Mouse (Mus musculus) kidney, postnatal 0 days (tissue): ENCODE results near the gene Vps52. TPM values are rescaled to one million over a fixed set of nuclear protein-coding genes. Genes with fewer than 3 reads are reported as not detected.

Experiments used
- ATAC-seq: fragments of 200-750 bp; cut with Nextera tagmentation; replicated peaks from 2 replicates; pipeline ENCODE4 v1.8.0; 2017; ENCODE audit warnings: low read depth, moderate number of reproducible peaks, moderate TSS enrichment, moderate library complexity; ENCODE audit not compliant: low FRiP score
- DNase-seq: peaks from one replicate; pipeline ENCODE4 v3.0.0-alpha.2; 2016; ENCODE audit warnings: low spot score
- H3K27ac ChIP-seq: fragments of 300-500 bp; sonication (generic); 2 replicates; pipeline ENCODE4 v1.5.1; 2014; ENCODE audit warnings: mild to moderate bottlenecking
- H3K27me3 ChIP-seq: fragments of 300-500 bp; sonication (generic); 2 replicates; pipeline ENCODE4 v1.6.1; 2014; ENCODE audit warnings: low read length, mixed read lengths; ENCODE audit not compliant: insufficient read depth
- H3K36me3 ChIP-seq: fragments of 300-500 bp; sonication (generic); 2 replicates; pipeline ENCODE4 v1.6.1; 2014; ENCODE audit warnings: low read length, mixed read lengths; ENCODE audit not compliant: insufficient read depth
- H3K4me1 ChIP-seq: fragments of 300-500 bp; sonication (generic); replicated peaks from 2 replicates; pipeline ENCODE4 v1.6.1; 2014; ENCODE audit warnings: antibody characterized with exemption, low read length, mixed read lengths; ENCODE audit not compliant: insufficient read depth
- H3K4me2 ChIP-seq: fragments of 300-500 bp; sonication (generic); 2 replicates; pipeline ENCODE4 v1.6.1; 2014; ENCODE audit warnings: mild to moderate bottlenecking, low read length, moderate library complexity, mixed read lengths
- H3K4me3 ChIP-seq: fragments of 300-500 bp; sonication (generic); replicated peaks from 2 replicates; pipeline ENCODE4 v1.5.1; 2014; ENCODE audit warnings: low read depth, low read length
- H3K9ac ChIP-seq: fragments of 300-500 bp; sonication (generic); 2 replicates; pipeline ENCODE4 v1.6.1; 2014; ENCODE audit warnings: low read depth, low read length
- H3K9me3 ChIP-seq: fragments of 300-500 bp; sonication (generic); replicated peaks from 2 replicates; pipeline ENCODE4 v1.6.1; 2016; ENCODE audit warnings: low read length, inconsistent platforms, mixed read lengths
- CTCF ChIP-seq: IDR thresholded peaks from 2 replicates; pipeline ENCODE4 v1.5.1; 2016; ENCODE audit warnings: antibody characterized with exemption, low read depth, mild to moderate bottlenecking, moderate library complexity
- WGBS: fragments of 180-500 bp; shearing (Covaris S2); extraction: QIAGEN DNeasy Blood & Tissue Kit; methylation state at CpG from one replicate; pipeline ENCODE4 v1.1.7; 2014; 5-methylcytosine and 5-hydroxymethylcytosine counted together
- polyA plus RNA-seq: library from polyadenylated mRNA; unstranded; fragments of >200 nt; fragmentation: Nextera tagmentation; extraction: Ambion mirVana; gene quantifications from 2 replicates; pipeline ENCODE4 v1.2.1, GENCODE M21; 2015

Vps52 gene
- polyA plus RNA-seq, 1 experiment from 2014 or later, result 37.7 TPM

DNA sequence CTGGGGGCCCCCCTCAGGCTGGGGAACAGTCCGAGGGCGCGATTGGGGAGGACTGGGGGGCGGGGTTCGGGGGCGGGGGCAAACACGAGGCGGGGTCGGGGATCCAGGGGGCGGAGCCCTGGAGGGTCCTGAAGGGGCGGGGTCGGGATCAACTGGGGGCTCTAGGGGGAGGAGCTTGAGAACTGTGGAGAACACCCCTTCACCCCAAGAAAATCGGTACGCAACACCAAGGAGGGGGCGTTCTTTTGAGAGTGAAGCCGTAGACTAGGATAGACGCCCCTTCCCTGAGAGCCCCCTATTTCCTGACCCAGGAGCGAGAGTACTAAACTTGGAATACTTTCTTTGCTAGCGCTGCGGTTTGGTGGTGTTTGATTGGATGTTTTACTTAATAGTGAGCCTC lies 39.3 kb upstream of the Vps52 start:
- peaks cover 27% of the 10 kb centered on the region for H3K36me3 ChIP-seq
- WGBS, result under 1% methylated on average over 13 of the region's 20 CpGs
- no peak for ATAC-seq

DNA sequence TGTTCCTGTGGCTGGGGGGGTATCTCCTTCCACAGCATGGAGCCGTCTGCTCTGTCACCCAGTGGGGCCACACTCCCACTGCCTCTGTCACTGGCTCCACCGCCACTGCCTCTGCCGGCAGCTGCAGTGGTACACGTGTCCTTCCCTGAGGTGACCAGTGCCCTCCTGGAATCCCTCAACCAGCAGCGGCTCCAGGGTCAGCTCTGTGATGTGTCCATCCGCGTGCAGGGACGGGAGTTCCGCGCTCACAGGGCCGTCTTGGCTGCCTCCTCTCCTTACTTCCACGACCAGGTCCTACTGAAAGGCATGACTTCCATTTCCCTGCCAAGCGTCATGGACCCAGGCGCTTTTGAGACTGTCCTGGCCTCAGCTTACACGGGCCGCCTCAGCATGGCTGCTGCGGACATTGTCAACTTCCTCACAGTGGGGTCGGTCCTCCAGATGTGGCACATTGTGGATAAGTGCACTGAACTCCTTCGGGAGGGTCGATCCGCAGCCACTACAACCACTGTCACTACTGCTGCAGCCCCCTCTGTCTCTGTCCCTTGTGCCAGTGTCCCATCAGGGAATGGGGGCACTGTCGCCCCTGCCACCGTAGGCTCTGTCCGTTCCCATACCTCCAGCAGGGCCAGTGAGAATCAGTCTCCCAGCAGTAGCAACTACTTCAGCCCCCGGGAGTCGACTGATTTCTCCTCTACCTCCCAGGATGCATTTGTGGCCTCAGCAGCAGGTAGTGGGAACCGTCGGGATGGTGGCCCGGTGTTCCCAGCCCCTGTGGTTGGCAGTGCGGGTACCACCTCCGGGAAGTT lies 38.6 kb upstream of the Vps52 start:
- H3K27me3 ChIP-seq, result no peaks in the 10 kb centered on the region
- peak overlapping the region; percentile 69 for H3K9ac ChIP-seq
- no peak overlapping the region for H3K27ac ChIP-seq
- peaks cover 6% of the 10 kb centered on the region for H3K4me1 ChIP-seq
- WGBS, result 68% methylated on average over 31 of the region's 31 CpGs
- H3K36me3 ChIP-seq, result peaks cover 20% of the 10 kb centered on the region
- ATAC-seq (no peak), DNase-seq (no peak)
- H3K4me2 ChIP-seq, result peak overlapping the region; percentile 70
- peak overlapping the region; percentile 63 for H3K4me3 ChIP-seq
- H3K9me3 ChIP-seq, result no peaks in the 10 kb centered on the region
- TF ChIP-seq CTCF, result no peak

More for the DNA sequence above, 39.3 kb upstream of the Vps52 start:
- H3K9me3 ChIP-seq, result no peaks in the 10 kb centered on the region
- DNase-seq, result peak; percentile 70
- TF ChIP-seq CTCF, result no peak
- H3K4me3 ChIP-seq, result peak overlapping the region; percentile 63
- peaks cover 12% of the 10 kb centered on the region for H3K4me1 ChIP-seq
- peak overlapping the region; percentile 82 for H3K27ac ChIP-seq
- H3K4me2 ChIP-seq, result peak overlapping the region; percentile 70
- H3K27me3 ChIP-seq, result no peaks in the 10 kb centered on the region
- peak overlapping the region; percentile 69 for H3K9ac ChIP-seq

DNA sequence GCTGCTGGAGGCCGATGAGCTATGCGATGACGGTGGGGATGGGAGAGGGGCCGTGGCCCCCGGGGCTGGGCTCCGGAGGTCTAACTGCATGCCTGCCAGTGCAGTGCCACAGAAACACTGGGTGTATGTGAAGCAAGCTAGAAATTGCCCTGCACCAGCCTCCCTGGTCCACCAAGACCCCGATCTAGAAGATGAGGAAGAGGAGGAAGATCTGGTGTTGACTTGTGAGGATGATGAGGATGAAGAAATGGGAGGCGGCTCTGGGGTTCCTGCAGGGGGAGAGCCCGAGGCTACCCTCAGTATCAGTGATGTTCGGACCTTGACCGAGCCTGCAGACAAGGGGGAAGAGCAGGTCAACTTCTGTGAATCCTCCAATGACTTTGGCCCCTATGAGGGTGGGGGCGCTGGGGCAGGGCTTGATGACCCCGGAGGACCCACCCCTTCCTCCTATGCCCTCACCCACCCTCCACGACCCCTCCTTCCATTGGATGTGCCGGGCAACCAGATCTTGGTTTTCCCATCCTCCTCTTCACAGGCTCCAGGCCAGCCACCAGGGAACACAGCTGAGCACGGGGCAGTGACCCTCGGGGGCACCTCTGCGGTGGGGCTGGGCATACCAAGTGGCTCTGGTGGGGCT lies 37.8 kb upstream of the Vps52 start:
- Histone ChIP-seq H3K9me3 (no peaks in the 10 kb centered on the region), H3K27ac (no peak overlapping the region), H3K27me3 (no peaks in the 10 kb centered on the region), H3K4me1 (peaks cover 6% of the 10 kb centered on the region), H3K4me2 (no peak overlapping the region), H3K4me3 (no peak overlapping the region), H3K36me3 (peaks cover 15% of the 10 kb centered on the region), H3K9ac (no peak overlapping the region)
- 82% methylated on average over 18 of the region's 18 CpGs for WGBS
- no peak for ATAC-seq
- DNase-seq, result no peak
- no peak for TF ChIP-seq CTCF

DNA sequence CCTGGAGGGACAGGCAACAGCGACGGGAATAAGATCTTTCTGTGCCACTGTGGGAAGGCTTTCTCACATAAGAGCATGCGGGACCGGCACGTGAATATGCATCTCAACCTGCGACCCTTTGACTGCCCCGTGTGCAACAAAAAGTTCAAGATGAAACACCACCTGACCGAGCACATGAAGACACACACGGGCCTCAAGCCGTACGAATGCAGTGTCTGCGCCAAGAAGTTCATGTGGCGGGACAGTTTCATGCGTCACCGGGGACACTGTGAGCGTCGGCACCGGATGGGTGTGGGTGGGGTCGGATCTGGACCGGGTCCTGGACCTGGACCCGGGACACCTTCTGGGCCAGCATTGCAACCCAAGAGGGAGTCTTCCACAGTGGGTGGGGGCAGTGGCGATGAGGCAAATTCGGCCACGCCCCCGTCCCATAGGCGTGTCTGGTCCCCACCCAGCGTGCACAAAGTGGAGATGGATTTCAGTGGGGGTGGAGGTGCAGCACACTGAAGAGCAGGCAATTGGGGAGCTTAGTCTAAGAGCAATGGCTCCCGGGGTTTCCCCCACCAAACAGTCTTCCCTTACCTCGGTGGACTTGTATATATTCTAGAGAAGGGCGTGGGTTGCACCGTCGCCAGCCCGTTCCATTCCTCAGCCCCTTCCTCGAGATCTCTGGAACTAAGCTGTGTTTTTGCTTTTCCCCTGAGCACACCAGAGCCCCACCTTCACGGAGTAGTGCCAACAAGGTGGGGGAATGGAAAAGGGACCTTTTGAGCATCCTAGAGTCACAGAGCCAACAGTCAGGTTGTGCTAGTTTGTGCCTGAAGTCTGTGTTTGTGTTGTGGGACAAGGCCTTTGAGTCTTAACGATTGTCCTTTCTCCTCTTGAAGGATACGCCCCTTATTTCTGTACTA lies 37.1 kb upstream of the Vps52 start:
- Histone ChIP-seq H3K27me3 (no peaks in the 10 kb centered on the region), H3K36me3 (peaks cover 9% of the 10 kb centered on the region), H3K27ac (peak overlapping the region; percentile 90; the same call in 1 of the 2 replicates), H3K4me1 (peaks cover 6% of the 10 kb centered on the region), H3K9ac (no peak overlapping the region), H3K4me2 (peak overlapping the region; percentile 95), H3K4me3 (peak overlapping the region; percentile 72; the same call in 1 of the 2 replicates), H3K9me3 (no peaks in the 10 kb centered on the region)
- ATAC-seq (no peak), DNase-seq (no peak)
- TF ChIP-seq CTCF, result no peak
- WGBS, result 65% methylated on average over 37 of the region's 37 CpGs

DNA sequence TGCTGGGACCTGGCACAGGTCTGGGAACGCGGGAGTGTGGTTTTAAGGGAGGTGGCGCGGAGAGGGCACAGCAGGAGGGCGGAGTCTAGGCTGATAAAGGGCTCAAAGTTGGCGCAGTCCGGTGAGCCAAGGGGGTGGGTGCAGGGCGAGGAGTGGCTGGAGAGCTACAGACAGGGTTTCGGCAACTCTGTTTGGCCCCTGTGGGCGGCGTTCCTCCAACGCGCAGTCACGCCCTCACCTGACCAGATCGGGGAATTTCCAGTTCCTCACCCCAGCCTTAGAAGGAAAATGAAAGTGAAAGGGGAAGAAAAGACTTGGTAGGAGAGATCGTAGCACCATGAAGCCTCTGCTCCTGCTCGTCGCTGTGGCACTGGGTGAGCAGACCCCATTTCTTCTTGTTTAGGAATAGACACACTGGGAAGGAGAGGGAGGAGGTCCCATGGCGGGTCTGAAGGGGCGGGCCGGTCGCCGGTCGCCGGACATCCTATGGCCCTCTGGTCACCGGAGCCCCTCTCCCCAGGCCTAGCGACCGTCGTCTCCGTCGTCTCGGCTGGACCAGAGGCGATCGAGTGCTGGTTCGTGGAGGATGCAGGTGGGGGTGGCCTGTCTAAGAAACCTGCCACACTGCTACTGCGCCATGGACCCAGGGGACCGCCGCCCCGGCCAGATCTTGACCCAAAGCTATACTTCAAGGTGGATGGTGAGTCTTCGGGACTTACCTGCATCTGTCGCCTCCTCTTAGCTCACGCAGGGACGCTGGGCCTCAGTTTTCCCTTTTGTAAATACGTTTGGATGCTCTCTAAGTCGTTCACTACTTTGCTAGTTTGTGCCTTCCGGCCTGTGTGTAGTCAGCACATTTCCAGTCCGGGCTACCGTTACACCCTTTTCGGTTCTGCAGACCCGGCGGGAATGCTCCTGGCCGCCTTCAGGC lies 36.0 kb upstream of the Vps52 start:
- H3K27me3 ChIP-seq, result no peaks in the 10 kb centered on the region
- peaks cover 6% of the 10 kb centered on the region for H3K4me1 ChIP-seq
- WGBS, result under 1% methylated on average over 51 of the region's 52 CpGs
- H3K36me3 ChIP-seq, result no peaks in the 10 kb centered on the region
- peak overlapping the region; percentile 72 for H3K4me3 ChIP-seq
- ATAC-seq (0 out of 2 replicates have a peak, but pooled peaks have one; percentile 14), DNase-seq (peak; percentile 74)
- H3K9ac ChIP-seq, result peak overlapping the region; percentile 71
- H3K9me3 ChIP-seq, result no peaks in the 10 kb centered on the region
- peak overlapping the region; percentile 90 for H3K27ac ChIP-seq
- TF ChIP-seq CTCF, result peak; percentile 46
- peak overlapping the region; percentile 95 for H3K4me2 ChIP-seq
